In genomic region chr10:115473213-115473961, GRCm38 (mm10) we compare ENCODE assay signal across 21 mouse cellular contexts.
DNase-seq lines count a peak whose midpoint lies in the region; ATAC-seq and TF ChIP-seq lines count a peak whose summit lies in the region.
"Had no signal": no experiment of that assay in that cellular context is flagged by ENCODE, and none has a peak within 500 bp of the region (broad histone marks: within the 10 kb centered on the region; RNA-seq: fewer than 3 reads in every experiment).

No protein-coding gene starts in this region.

- peak; percentile 99 for TF ChIP-seq EP300 in CH12.LX (IDR thresholded peaks at IDR 0.05; ENCODE audit: low read length)

- no peak overlapping the region for H3K9ac ChIP-seq in kidney, postnatal 0 days (ENCODE audit: low read depth, low read length)
- H3K9ac ChIP-seq in CH12.LX (ENCODE audit: insufficient read depth, low read depth): no peak overlapping the region
- H3K9ac ChIP-seq: embryonic facial prominence, embryonic 12.5 days; forebrain, embryonic 15.5 days; heart, embryonic 15.5 days; hindbrain, embryonic 13.5 days had no signal

- DNase-seq in heart, adult 11 months: peak; percentile 0
- no peak for DNase-seq in heart, adult 8-10 months (ENCODE audit: low spot score)
- DNase-seq in kidney, postnatal 0 days (ENCODE audit: low spot score): no peak
- DNase-seq in kidney, adult 11 months: no peak
- peak; percentile 87 for DNase-seq in CH12.LX (ENCODE audit: extremely low read depth)
- DNase-seq in splenic B cell, adult 2 months (ENCODE audit: low read depth, low spot score): peak; percentile 71
- DNase-seq in testis, postnatal 14 days (ENCODE audit: low spot score): no peak
- DNase-seq: adrenal gland, adult 8-10 months; adrenal gland, postnatal 36 days; cerebellum, adult 2 months; cerebellum, postnatal 10 days; embryo, embryonic 11 days; gastrocnemius, postnatal 36 days; heart, adult 18-20 months; heart, postnatal 14 days had no signal

- H3K9me3 ChIP-seq in kidney, postnatal 0 days (replicated peaks; ENCODE audit: low read length): no peaks in the 10 kb centered on the region
- H3K9me3 ChIP-seq in CH12.LX (replicated peaks; ENCODE audit: low read length): no peaks in the 10 kb centered on the region
- H3K9me3 ChIP-seq: embryonic facial prominence, embryonic 12.5 days; forebrain, embryonic 15.5 days; G1E; heart, embryonic 15.5 days; hindbrain, embryonic 13.5 days had no signal

- no peak for TF ChIP-seq POLR2A in CH12.LX (IDR thresholded peaks at IDR 0.05; ENCODE audit: low read depth, low read length)

- 0 out of 2 replicates have a peak, but pooled peaks have one; percentile 36 for ATAC-seq in kidney, postnatal 0 days (replicated peaks; ENCODE audit: low FRiP score, low read depth)
- ATAC-seq: forebrain, embryonic 15.5 days had no signal

- in situ Hi-C loops in CH12.LX (cut with MboI; ENCODE audit: low pct_ligation_motif_present, low pct_unique_long_range_greater_than_20kb, low sequenced_read_pairs): loop anchor here (25.0 kb wide), 1 partner anchor 139 kb away; no protein-coding TSS in a partner anchor

- TF ChIP-seq CTCF in kidney, postnatal 0 days (IDR thresholded peaks at IDR 0.05; ENCODE audit: low read depth): no peak
- TF ChIP-seq CTCF in CH12.LX (conservative IDR thresholded peaks at IDR 0.05 in 1 of 2, IDR thresholded peaks at IDR 0.05 in 1 of 2; ENCODE audit: low read depth in 2 of 2, low read length in 2 of 2): no peak

- no peaks in the 10 kb centered on the region for H3K79me2 ChIP-seq in CH12.LX (replicated peaks; ENCODE audit: control insufficient read depth, extremely low read depth, insufficient read depth, poor library complexity, severe bottlenecking)

- peaks cover 3% of the 10 kb centered on the region; the same call in 1 of the 2 replicates for H3K4me1 ChIP-seq in kidney, postnatal 0 days (replicated peaks; ENCODE audit: insufficient read depth, low read length)
- peaks cover 0 to 25% of the 10 kb centered on the region in 2 experiments; a peak in 3 of 4 replicates for H3K4me1 ChIP-seq in CH12.LX (ENCODE audit: control insufficient read depth in 1 of 2, insufficient read depth in 2 of 2)

- H3K27me3 ChIP-seq in kidney, postnatal 0 days (ENCODE audit: insufficient read depth, low read length): no peaks in the 10 kb centered on the region
- H3K27me3 ChIP-seq in CH12.LX (replicated peaks): no peaks in the 10 kb centered on the region
- H3K27me3 ChIP-seq in splenic B cell, adult 2 months (ENCODE audit: control insufficient read depth, insufficient read depth, low read length, poor library complexity, severe bottlenecking): no peaks in the 10 kb centered on the region
- H3K27me3 ChIP-seq: heart, embryonic 15.5 days had no signal

- dilution Hi-C loops in CH12.LX (cut with MboI; ENCODE audit: extremely low pct_ligation_motif_present, extremely low pct_unique_long_range_greater_than_20kb, low sequenced_read_pairs): no loop called here

- H3K4me3 ChIP-seq in kidney, postnatal 0 days (replicated peaks; ENCODE audit: low read depth, low read length): no peak overlapping the region
- no peak overlapping the region for H3K4me3 ChIP-seq in CH12.LX (replicated peaks in 1 of 3; ENCODE audit: low read depth in 2 of 3, low read length in 2 of 3, poor library complexity in 1 of 3)
- H3K4me3 ChIP-seq: embryonic facial prominence, embryonic 12.5 days; forebrain, embryonic 15.5 days; heart, embryonic 15.5 days; hindbrain, embryonic 13.5 days had no signal

- TF ChIP-seq RAD21 in CH12.LX (IDR thresholded peaks at IDR 0.05; ENCODE audit: low read depth, low read length): no peak

- H3K27ac ChIP-seq in kidney, postnatal 0 days: no peak overlapping the region
- no peak overlapping the region for H3K27ac ChIP-seq in CH12.LX (ENCODE audit: insufficient read depth, low read depth)
- H3K27ac ChIP-seq: embryonic facial prominence, embryonic 12.5 days; forebrain, embryonic 15.5 days; heart, embryonic 15.5 days; hindbrain, embryonic 13.5 days had no signal

- H3K36me3 ChIP-seq in kidney, postnatal 0 days (ENCODE audit: insufficient read depth, low read length): no peaks in the 10 kb centered on the region
- H3K36me3 ChIP-seq in CH12.LX (replicated peaks in 1 of 2; ENCODE audit: control insufficient read depth in 1 of 2, insufficient read depth in 1 of 2, low read length in 1 of 2): no peaks in the 10 kb centered on the region
- H3K36me3 ChIP-seq in splenic B cell, adult 2 months (ENCODE audit: control insufficient read depth, insufficient read depth, low read length, poor library complexity, severe bottlenecking): no peaks in the 10 kb centered on the region
- H3K36me3 ChIP-seq: embryonic facial prominence, embryonic 12.5 days; forebrain, embryonic 15.5 days; G1E; heart, embryonic 15.5 days; hindbrain, embryonic 13.5 days had no signal

- WGBS in kidney, postnatal 0 days: 56% methylated on average over 6 of the region's 6 CpGs

- H3K4me2 ChIP-seq in kidney, postnatal 0 days (ENCODE audit: low read length): no peak overlapping the region
- peak overlapping the region; percentile 40; the same call in 1 of the 2 replicates for H3K4me2 ChIP-seq in CH12.LX (ENCODE audit: insufficient read depth, low read depth, poor library complexity, severe bottlenecking)
- H3K4me2 ChIP-seq: embryonic facial prominence, embryonic 12.5 days; forebrain, embryonic 15.5 days; heart, embryonic 11.5 days; heart, embryonic 15.5 days; hindbrain, embryonic 13.5 days had no signal

TF ChIP-seq in CH12.LX, 34 proteins besides CTCF, POLR2A, EP300 and RAD21:
- TF ChIP-seq MEF2A (IDR thresholded peaks at IDR 0.05; ENCODE audit: borderline replicate concordance, low read depth, low read length) (peak; percentile 83), IRF4 (IDR thresholded peaks at IDR 0.05; ENCODE audit: low read depth, low read length) (peak; percentile 87), ELF1 (IDR thresholded peaks at IDR 0.05; ENCODE audit: low read depth, low read length) (no peak), TCF12 (IDR thresholded peaks at IDR 0.05; ENCODE audit: low read depth, low read length) (peak; percentile 70; the same call in 1 of the 2 replicates), MYC (IDR thresholded peaks at IDR 0.05; ENCODE audit: low read depth, low read length) (0 out of 2 replicates have a peak, but pooled peaks have one; percentile 32), PAX5 (IDR thresholded peaks at IDR 0.05; ENCODE audit: low read length) (peak; percentile 86; the same call in 1 of the 2 replicates), CHD2 (IDR thresholded peaks at IDR 0.05; ENCODE audit: low read length) (peak; percentile 81), MAX (IDR thresholded peaks at IDR 0.05; ENCODE audit: low read length) (no peak), NELFE (IDR thresholded peaks at IDR 0.05; ENCODE audit: low read depth, low read length) (no peak), TBP (conservative IDR thresholded peaks at IDR 0.05; ENCODE audit: low read depth, low read length) (no peak), MXI1 (IDR thresholded peaks at IDR 0.05; ENCODE audit: low read depth, low read length) (no peak), JUN (IDR thresholded peaks at IDR 0.05; ENCODE audit: insufficient read depth, low read depth, low read length) (peak; percentile 88), MAFK (IDR thresholded peaks at IDR 0.05; ENCODE audit: insufficient replicate concordance, low read length) (peak; percentile 76), RCOR1 (conservative IDR thresholded peaks at IDR 0.05; ENCODE audit: low read depth, low read length) (peak; percentile 77; the same call in 1 of the 2 replicates), ZNF384 (IDR thresholded peaks at IDR 0.05; ENCODE audit: low read depth, low read length) (peak; percentile 91), JUND (conservative IDR thresholded peaks at IDR 0.05; ENCODE audit: low read depth, low read length) (peak; percentile 75), BHLHE40 (IDR thresholded peaks at IDR 0.05; ENCODE audit: low read depth, low read length) (peak; percentile 81), SMC3 (IDR thresholded peaks at IDR 0.05; ENCODE audit: low read depth, low read length) (0 out of 2 replicates have a peak, but pooled peaks have one; percentile 3), ETS1 (conservative IDR thresholded peaks at IDR 0.05; ENCODE audit: low read depth, low read length) (peak; percentile 86)

Comparison
In these comparisons a context has a peak if more than half of its experiments do, and no peak if none do; other contexts are left out.
1. DNase-seq: peak in heart, adult 11 months (single experiment), CH12.LX (single experiment) and splenic B cell, adult 2 months (single experiment); none in heart, adult 8-10 months (single experiment), kidney, postnatal 0 days (single experiment), kidney, adult 11 months (single experiment) and testis, postnatal 14 days (single experiment).